Mouse (Mus musculus) A20 (cell line): ENCODE data around the gene Dynlrb1.

Source experiments
- DNase-seq: peaks from one replicate; pipeline ENCODE4 v3.0.0-alpha.2; 2011; ENCODE audit warnings: low read depth, low spot score

Dynlrb1 gene

DNA sequence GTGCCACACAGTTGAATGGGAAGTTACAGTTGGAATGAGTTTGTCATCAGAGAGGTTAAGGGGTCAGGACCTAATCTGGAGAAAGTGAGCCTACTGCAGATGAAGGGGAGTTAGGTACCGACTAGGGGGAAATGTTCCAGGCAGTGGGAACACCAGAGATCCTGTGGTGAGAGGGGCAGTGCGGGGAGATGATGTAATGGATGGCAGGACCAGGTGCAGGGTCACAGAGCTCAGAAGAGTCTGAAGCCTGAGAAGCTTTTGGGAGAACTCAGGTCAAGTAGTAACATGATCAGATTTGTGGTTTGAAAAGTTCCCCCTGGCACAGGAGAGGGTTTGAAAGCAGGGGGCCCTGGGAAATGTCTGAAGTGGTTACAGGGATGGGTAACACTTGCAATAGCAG, 43.8 kb downstream of the Dynlrb1 start:
- DNase-seq: no peak

DNA sequence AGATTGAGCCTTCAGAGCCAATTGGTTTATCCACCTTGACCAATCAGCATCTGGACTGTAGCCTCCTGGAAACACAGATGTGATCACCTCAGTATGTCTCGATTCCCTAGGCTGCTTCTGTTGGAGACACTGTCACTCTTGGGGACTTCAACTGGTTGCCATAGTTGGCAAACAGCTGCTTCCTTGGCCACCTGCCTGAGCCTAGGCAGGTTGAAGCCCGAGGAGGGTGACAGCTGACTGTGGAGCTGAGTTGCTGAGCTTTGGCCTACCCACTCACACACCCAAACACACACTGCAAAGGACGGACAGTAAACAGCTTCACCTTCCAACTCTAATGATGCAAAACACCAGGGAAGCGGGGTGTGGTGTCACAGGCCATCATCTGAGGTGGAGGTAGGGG, 47.5 kb downstream of the Dynlrb1 start:
- DNase-seq: no peak

DNA sequence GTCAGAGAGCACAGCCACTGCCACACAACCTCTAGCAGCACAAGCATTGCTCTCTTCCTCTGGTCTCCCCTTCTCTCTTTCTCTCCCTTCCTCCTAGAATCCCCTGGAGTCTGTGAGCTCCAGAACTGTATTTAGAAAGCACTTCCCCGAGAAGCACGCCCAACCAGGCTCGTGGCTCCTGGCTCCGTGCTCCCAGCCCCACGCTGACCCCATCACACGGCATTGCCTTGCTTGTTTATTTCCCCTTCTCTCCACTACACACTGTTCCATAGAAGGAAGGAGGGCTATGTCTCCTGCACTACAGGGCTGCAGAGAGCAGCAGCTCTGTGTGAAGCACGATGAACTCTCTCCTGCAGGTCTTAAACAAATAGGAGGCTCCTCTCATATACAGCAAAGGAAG, 48.3 kb downstream of the Dynlrb1 start:
- DNase-seq: no peak

DNA sequence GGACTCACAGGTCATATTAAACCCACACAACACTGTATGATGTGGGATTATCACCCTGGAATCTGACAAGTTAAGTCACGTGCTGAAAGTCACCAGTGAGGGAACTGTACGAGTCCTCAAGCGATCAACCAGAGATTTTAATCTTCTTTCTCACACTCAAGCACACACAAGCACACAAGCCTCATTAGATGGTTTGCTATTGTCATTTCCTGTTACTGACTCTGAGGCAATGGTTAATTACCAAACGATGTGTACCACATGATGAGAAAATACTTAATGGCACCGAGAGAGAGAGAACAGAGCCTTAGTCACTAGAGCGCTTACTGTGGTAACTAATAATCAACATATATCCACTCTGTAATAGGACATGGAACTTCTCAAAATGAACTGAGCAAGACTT, 49.4 kb downstream of the Dynlrb1 start:
- DNase-seq: no peak

DNA sequence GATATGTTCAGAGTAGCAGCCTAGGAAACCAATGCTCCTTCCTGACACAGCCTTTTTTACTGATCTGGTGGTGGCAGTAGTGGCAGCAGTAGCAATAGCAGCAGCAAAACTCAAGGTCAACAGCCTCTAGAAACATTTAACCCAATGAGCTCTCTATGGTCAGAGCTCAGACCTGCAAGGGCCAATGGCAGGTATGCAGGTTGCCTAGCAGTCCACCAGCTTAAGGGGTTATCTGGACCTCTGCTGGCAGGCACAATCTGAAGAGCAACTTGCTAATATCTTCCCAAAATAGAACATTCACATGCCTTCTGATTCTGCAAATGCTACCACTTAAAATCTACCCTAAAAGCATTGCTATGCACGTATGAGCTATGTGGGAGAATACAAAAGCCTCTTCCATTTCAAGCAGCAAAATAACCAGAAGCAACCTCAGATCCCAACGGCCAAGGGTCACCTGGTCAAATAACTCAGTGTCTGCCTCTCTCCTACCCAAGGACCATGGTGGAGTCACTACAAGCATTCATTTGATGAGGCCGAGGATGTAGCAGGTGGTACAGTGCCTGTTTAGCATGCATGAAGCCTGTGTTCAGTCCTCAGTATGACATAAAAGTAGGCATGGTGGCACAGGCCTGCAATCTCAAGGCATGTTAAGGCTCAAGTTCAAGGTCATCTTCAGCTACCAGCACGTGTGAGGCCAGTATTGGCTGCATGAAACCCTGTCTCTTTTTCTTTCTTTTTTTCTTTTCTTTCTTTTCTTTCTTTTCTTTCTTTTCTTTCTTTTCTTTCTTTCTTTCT, 51.3 kb downstream of the Dynlrb1 start:
- DNase-seq: no peak

DNA sequence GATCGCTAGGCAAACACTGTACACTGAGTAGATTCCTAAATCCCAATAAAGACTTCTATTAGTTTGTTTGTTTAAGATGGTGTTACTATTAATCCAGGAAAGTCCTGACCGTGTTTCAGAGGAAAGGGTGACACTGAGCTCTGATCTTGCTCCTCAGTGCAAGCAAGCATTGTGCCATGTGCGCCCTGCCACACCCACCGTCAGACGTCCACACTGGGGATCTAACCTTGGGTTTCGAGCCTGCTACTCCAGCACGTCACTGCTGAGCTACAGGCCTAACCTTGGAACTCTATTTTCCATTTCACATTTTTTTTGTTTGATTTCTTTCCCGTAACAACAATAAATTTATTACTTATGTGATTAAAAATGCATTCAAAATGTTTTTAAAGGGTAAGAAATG, 53.7 kb downstream of the Dynlrb1 start:
- no peak for DNase-seq

DNA sequence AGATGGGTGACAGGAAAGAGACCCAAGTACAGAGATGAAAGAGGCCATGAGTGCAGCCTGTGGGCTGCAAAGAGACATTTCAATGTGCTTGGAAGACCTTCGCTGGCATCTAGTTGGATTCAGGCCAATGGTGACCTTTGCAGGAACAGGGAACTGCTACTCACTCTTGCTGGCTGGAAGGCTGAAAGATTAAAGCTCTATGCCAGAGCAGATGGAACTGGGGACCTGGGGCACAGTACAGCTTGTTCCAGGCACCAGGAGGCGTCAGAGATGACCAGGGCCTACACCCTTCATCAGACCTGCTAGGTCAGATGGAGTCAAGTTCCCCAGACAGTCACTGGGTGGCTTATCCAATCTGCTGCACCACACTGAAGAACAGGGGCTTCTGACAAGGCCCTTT, 57.0 kb downstream of the Dynlrb1 start:
- DNase-seq: no peak

DNA sequence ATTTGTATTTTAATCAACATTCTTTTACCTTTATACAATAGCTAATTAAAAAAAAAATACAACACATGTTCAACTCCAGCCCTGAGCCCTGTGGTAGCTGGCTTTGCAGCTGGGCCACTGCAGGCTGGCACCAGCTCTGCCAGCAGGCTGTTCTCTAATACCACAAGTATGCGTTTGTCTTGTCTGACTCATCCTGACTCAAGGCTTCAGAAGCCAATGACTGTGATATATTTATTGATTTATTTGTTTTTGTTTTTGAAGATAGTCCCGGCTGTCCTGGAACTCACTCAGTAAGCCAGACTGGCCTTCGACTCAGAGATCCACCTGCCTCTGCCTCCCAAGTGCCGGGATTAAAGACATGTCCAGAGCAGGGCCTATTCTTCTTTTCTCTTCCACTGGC, 57.6 kb downstream of the Dynlrb1 start:
- DNase-seq: no peak

DNA sequence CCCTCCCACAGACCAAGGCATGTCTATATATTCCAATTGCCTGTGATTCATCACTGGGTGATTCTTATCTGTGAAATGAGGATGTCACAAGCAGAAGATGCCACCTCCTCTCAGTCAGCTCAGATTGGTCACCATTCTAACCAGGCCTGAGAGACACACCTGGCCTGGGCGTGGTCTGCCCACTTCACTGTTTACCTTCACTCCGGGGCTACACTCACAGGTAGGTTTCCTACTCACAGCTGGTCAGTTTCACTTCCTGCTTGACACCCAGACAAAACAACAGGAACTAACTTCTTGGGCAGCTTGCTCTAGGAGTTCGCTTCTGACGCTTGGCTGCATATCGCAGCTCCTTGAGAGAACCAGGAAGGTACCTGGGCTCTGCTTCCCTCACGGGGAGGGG, 59.1 kb downstream of the Dynlrb1 start:
- peak; percentile 79 for DNase-seq

DNA sequence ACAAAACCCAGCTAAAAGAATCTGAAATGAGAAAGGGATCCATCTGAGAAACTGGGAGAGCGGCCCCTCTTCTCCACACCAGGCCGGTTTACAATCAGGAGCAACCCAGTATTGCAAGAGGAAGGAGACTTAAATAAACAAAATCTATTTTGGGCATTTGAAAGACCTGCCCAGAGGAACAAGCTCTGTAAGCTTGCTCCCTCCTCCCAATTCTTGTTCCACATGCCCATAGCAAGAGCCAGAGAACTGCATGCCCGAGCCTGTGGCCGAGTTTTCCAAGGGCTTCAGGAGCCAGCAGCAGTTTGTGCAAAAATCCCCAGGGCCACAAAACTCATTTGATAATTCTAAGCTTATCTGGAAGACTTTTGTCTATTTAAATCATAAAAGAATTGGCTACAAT, 63.2 kb downstream of the Dynlrb1 start:
- DNase-seq: no peak
